ENCODE assay signal across 9 mouse cellular contexts in the genomic region with DNA sequence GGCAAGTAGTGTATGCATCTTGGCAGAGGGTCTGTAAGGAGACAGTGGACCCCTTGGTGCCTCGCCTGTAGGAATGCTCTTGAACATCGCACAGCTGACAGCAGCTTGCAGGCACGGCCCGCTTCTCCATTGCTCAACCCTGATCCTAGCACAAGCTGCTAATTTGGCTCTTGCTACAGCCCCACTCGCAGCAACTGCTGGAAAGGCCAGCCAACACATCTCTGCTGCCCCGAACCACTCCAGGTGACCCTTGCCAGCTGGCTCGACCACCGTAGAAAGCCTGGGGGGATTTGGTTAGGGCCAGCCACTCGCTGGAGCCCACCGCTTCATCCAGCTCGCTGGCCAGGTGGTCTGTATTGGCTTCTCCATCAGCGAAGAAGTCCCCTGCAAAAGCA. TPM values are rescaled to one million over a fixed set of nuclear protein-coding genes. Genes with fewer than 3 reads are reported as not detected.
DNase-seq lines count a peak whose midpoint lies in the region; ATAC-seq and TF ChIP-seq lines count a peak whose summit lies in the region.
"Had no signal": no experiment of that assay in that cellular context is flagged by ENCODE, and none has a peak within 500 bp of the region (broad histone marks: within the 10 kb centered on the region; RNA-seq: fewer than 3 reads in every experiment).

No protein-coding gene starts in this region.

- H3K36me3 ChIP-seq in kidney, embryonic 14.5 days (ENCODE audit: control insufficient read depth, insufficient read depth, low read length), result no peaks in the 10 kb centered on the region

- no peaks in the 10 kb centered on the region; the same call in 1 of the 2 replicates for H3K9me3 ChIP-seq in kidney, embryonic 14.5 days (ENCODE audit: control insufficient read depth, low read length)

- no peak for TF ChIP-seq CTCF in bone marrow macrophage, adult 2 months (IDR thresholded peaks at IDR 0.05; ENCODE audit: low read depth, low read length)

- WGBS in kidney, embryonic 14.5 days, result 40% methylated on average over 12 of the region's 12 CpGs

- no peak overlapping the region for H3K27ac ChIP-seq in kidney, embryonic 14.5 days (ENCODE audit: low read depth, low read length)
- H3K27ac ChIP-seq in bone marrow macrophage, adult 2 months (ENCODE audit: insufficient read depth, low read depth, low read length), result no peak overlapping the region

- TF ChIP-seq POLR2A in bone marrow macrophage, adult 2 months (IDR thresholded peaks at IDR 0.05; ENCODE audit: borderline replicate concordance, low read depth, low read length), result no peak

- peak overlapping the region; percentile 79; the same call in 1 of the 2 replicates for H3K4me2 ChIP-seq in kidney, embryonic 14.5 days (replicated peaks; ENCODE audit: low read depth, low read length)

- H3K4me3 ChIP-seq in kidney, embryonic 14.5 days (ENCODE audit: low read length), result peak overlapping the region; percentile 39; the same call in 1 of the 2 replicates
- peak overlapping the region; percentile 46; the same call in 1 of the 2 replicates for H3K4me3 ChIP-seq in bone marrow macrophage, adult 2 months (ENCODE audit: insufficient read depth, low read length)

- intact Hi-C loops in heart, postnatal 10 days (cut with DNase I), result loop anchor here (2.0 to 5.0 kb wide), 2 partner anchors 22 to 314 kb away; partner anchors contain the start of gene Gm10643

- peaks cover 11% of the 10 kb centered on the region; the same call in 1 of the 2 replicates for H3K4me1 ChIP-seq in kidney, embryonic 14.5 days (ENCODE audit: control insufficient read depth, insufficient read depth, low read length)
- H3K4me1 ChIP-seq in bone marrow macrophage, adult 2 months (ENCODE audit: control insufficient read depth, insufficient read depth, low read length), result peaks cover 2% of the 10 kb centered on the region; the same call in 1 of the 2 replicates

- H3K9ac ChIP-seq in kidney, embryonic 14.5 days (ENCODE audit: low read depth, low read length), result no peak overlapping the region

- ATAC-seq in kidney, embryonic 14.5 days (ENCODE audit: low FRiP score, low TSS enrichment), result no peak
- no peak for ATAC-seq in activated CD4-positive, CD25-positive, alpha-beta regulatory T cell, adult 4 months

- no peak for DNase-seq in kidney, adult 18-20 months
- DNase-seq in heart, postnatal 10 days, result peak; percentile 41 to 47
- peak; percentile 40 for DNase-seq in lung, postnatal 36 days
- no peak for DNase-seq in cerebellum, adult 11 months
- DNase-seq in kidney, adult 8-10 months, result no peak

- peaks cover 35% of the 10 kb centered on the region for H3K27me3 ChIP-seq in kidney, embryonic 14.5 days (ENCODE audit: control insufficient read depth, insufficient read depth, low read length)

RNA-seq across cellular contexts. Expression of gene Il27ra, which starts 0.6 kb away (rescaled TPM):
- polyA plus RNA-seq in kidney, embryonic 14.5 days (2014; fragmentation: Nextera tagmentation; extraction: Ambion mirVana), result 1.4 and 1.6 TPM in 2 replicates
- polyA plus RNA-seq in bone marrow macrophage, adult 2 months (2012; ENCODE audit: insufficient read depth, insufficient read length, missing spikeins), result 0.68 and 1.7 TPM in 2 replicates
- total RNA-seq in heart, postnatal 10 days (2021), result 1 to 10 TPM; 5.9 to 6.0 TPM
- 100 to 1,000 TPM; 185 to 292 TPM for polyA plus RNA-seq in activated CD4-positive, CD25-positive, alpha-beta regulatory T cell, adult 4 months (2017; shearing (Covaris generic))

RNA-seq across cellular contexts. Expression of gene Rln3, which starts 1.9 kb away (rescaled TPM):
- polyA plus RNA-seq in kidney, embryonic 14.5 days (2014; fragmentation: Nextera tagmentation; extraction: Ambion mirVana), result 0.33 TPM in 1 of 2 replicates, not detected in the other
- not detected in 2 replicates for polyA plus RNA-seq in bone marrow macrophage, adult 2 months (2012; ENCODE audit: insufficient read depth, insufficient read length, missing spikeins)
- not detected for total RNA-seq in heart, postnatal 10 days (2021)
- 10 to 100 TPM; 44.3 to 60.9 TPM for polyA plus RNA-seq in activated CD4-positive, CD25-positive, alpha-beta regulatory T cell, adult 4 months (2017; shearing (Covaris generic))
- total RNA-seq: layer of hippocampus, postnatal 25 days had no signal

RNA-seq across cellular contexts. Expression of gene Palm3, which starts 21.7 kb away (rescaled TPM):
- 5.9 and 7.4 TPM in 2 replicates for polyA plus RNA-seq in kidney, embryonic 14.5 days (2014; fragmentation: Nextera tagmentation; extraction: Ambion mirVana)
- not detected in 2 replicates for polyA plus RNA-seq in bone marrow macrophage, adult 2 months (2012; ENCODE audit: insufficient read depth, insufficient read length, missing spikeins)
- under 1 TPM; 0.19 to 0.20 TPM for total RNA-seq in heart, postnatal 10 days (2021)
- 1 to 10 TPM; 1.1 to 2.4 TPM for polyA plus RNA-seq in activated CD4-positive, CD25-positive, alpha-beta regulatory T cell, adult 4 months (2017; shearing (Covaris generic))

RNA-seq across cellular contexts. Expression of gene Gm10643, which starts 22.0 kb away (rescaled TPM):
- 1.2 and 2.2 TPM in 2 replicates for polyA plus RNA-seq in kidney, embryonic 14.5 days (2014; fragmentation: Nextera tagmentation; extraction: Ambion mirVana)
- polyA plus RNA-seq in bone marrow macrophage, adult 2 months (2012; ENCODE audit: insufficient read depth, insufficient read length, missing spikeins), result 0.58 and 1.0 TPM in 2 replicates
- 1 to 10 TPM; 3.3 to 4.3 TPM for total RNA-seq in heart, postnatal 10 days (2021)
- polyA plus RNA-seq in activated CD4-positive, CD25-positive, alpha-beta regulatory T cell, adult 4 months (2017; shearing (Covaris generic)), result 1 to 10 TPM in 1 of 2 experiments, under 1 TPM in 1; 0.98 to 1.2 TPM

RNA-seq across cellular contexts. Expression of gene Rfx1, which starts 23.7 kb away (rescaled TPM):
- 10.4 and 13.7 TPM in 2 replicates for polyA plus RNA-seq in kidney, embryonic 14.5 days (2014; fragmentation: Nextera tagmentation; extraction: Ambion mirVana)
- polyA plus RNA-seq in bone marrow macrophage, adult 2 months (2012; ENCODE audit: insufficient read depth, insufficient read length, missing spikeins), result 17.2 TPM in 2 replicates
- total RNA-seq in heart, postnatal 10 days (2021), result 10 to 100 TPM; 12.4 to 15.4 TPM
- 10 to 100 TPM; 11.9 to 12.6 TPM for polyA plus RNA-seq in activated CD4-positive, CD25-positive, alpha-beta regulatory T cell, adult 4 months (2017; shearing (Covaris generic))

Comparison
In these comparisons a context has a peak if more than half of its experiments do, and no peak if none do; other contexts are left out.
1. DNase-seq: peak in heart, postnatal 10 days (2 of 2) and lung, postnatal 36 days (single experiment); none in kidney, adult 18-20 months (single experiment), cerebellum, adult 11 months (single experiment) and kidney, adult 8-10 months (0 of 2).
2. RNA of gene Il27ra, which starts 0.6 kb away (polyA plus RNA-seq): 185 to 292 TPM in activated CD4-positive, CD25-positive, alpha-beta regulatory T cell, adult 4 months; 1.4 to 1.6 TPM in kidney, embryonic 14.5 days and 0.68 to 1.7 TPM in bone marrow macrophage, adult 2 months; every median in the first group is over 10 times any median in the second.
3. RNA of gene Rln3, which starts 1.9 kb away (polyA plus RNA-seq): 44.3 to 60.9 TPM in activated CD4-positive, CD25-positive, alpha-beta regulatory T cell, adult 4 months; 0.33 TPM in kidney, embryonic 14.5 days and not detected in bone marrow macrophage, adult 2 months; every median in the first group is over 10 times any median in the second.